Mouse (Mus musculus): ENCODE measurements around the gene Rnf26.

Gene Rnf26

GRCm38 (mm10) chr9:44075996-44076763 lies 37.1 kb downstream of the Rnf26 start:
- DNase-seq (ENCODE audit: low read depth, low spot score), result no peak

GRCm38 (mm10) chr9:44075276-44075995 lies 37.9 kb downstream of the Rnf26 start:
- DNase-seq (ENCODE audit: low read depth, low spot score), result no peak

GRCm38 (mm10) chr9:44074395-44075275 lies 38.7 kb downstream of the Rnf26 start:
- peak; percentile 86 for DNase-seq (ENCODE audit: low read depth, low spot score)

- no peak for DNase-seq (ENCODE audit: low read depth, low spot score)
Observed at GRCm38 (mm10) chr9:44073115-44073514, 40.2 kb downstream of the Rnf26 start.

DNA sequence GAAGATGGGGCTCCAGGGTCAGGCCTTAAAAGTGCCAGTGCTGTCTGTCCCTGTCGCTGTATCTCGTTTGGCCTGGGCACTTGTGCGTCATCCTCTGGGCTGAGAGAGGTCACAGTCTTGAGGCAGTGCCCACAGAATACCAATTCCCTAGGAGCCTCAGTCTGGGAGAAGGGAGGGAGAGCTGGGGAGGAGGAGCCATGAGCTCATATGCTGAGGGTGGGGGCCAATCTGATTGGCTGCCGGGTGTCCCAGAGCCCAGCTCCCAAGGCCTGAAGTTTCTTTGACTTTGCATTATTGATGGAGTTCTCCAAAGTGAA lies 40.8 kb downstream of the Rnf26 start:
- no peak for DNase-seq (ENCODE audit: low read depth, low spot score)

- no peak for DNase-seq (ENCODE audit: low read depth, low spot score)
Observed at GRCm38 (mm10) chr9:44071914-44072598, 41.3 kb downstream of the Rnf26 start.

DNA sequence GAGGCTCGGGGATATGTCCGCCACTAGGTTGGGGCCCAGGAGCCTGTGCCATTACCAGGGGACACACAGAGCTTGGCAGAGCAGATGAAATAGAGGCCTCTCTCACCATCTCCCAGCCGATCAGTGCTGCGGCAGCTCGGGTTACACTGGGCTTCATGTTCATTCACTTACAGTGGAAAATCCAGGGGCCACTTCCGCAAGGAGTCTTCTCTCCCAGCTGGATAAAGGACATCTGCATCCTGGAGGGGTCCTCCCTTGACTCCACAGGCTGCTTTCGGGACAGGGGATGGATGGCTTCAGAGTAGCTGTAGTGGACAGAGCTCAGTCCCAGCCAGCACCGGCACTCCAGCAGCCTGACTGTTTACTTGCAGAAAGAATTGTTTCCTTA lies 42.5 kb downstream of the Rnf26 start:
- no peak for DNase-seq (ENCODE audit: low read depth, low spot score)

- DNase-seq (ENCODE audit: low read depth, low spot score), result no peak
Observed at GRCm38 (mm10) chr9:44070113-44070843, 43.0 kb downstream of the Rnf26 start.

DNA sequence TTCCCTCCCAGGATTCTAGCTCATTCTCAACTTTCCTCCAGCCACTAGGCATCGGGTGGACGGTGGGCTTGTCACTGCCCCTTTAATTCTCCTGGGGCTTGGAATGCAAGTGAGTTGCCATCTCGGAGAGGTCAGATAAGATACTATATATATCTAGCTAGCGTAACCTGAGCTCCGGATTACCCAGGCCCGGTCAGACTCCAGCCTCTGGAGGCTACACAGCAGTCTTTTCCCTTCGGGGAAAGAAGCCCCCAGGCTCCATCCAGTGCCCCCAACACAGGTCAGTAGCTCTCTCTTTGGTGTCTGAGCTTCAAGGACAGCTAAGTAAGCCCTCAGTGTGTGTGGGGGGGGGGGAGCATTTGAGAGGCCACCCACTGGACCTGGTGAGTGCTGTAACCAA lies 44.1 kb downstream of the Rnf26 start:
- no peak for DNase-seq (ENCODE audit: low read depth, low spot score)

GRCm38 (mm10) chr9:44067960-44068330 lies 45.4 kb downstream of the Rnf26 start:
- no peak for DNase-seq (ENCODE audit: low read depth, low spot score)

- peak; percentile 47 for DNase-seq (ENCODE audit: low read depth, low spot score)
Observed at GRCm38 (mm10) chr9:44067241-44067959, 45.9 kb downstream of the Rnf26 start.

DNA sequence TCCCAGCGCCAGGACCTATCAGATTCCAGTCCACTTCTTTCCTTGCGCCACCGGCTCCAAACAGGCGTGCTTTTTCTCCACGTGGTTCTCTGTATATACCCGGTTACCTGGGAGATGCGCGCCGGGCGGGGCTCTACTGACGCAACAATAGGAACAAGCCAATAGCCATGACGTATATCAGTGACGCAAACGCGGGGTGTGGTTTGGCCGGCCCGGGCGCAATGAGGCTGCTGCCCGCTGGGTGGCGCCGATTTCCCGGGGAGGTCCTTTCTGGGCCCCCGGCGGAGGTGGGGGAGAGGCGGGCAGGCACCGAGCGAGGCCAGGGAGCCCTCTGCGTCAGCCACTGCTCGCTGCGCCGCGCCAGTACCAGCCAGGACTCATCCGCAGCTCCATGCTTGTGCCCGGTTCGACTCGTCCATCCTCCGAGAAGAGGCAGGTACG lies 46.5 kb downstream of the Rnf26 start, which contains the start of gene Usp2:
Usp2 (plus strand) TSS at position 237 of the 441 bp plus-strand sequence.
- peak; percentile 99 for DNase-seq (ENCODE audit: low read depth, low spot score)

DNA sequence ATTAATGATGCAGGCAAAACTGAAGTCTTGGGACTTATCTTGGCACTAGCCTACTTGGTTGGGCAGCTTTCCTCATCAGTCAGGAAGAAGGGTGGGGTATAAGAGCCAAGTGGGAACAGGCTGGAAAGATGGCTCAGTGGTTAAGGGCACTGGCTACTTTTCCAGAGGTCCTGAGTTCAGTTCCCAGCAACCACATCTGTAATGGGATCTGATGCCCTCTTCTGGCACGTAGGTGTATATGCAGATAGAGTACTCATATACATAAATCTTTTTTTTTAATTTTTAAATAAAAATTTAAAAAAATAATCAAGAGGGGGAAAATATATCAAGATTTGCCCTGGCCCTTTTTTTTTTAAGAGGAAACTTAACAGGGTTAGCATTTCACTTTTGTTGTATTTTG lies 48.1 kb downstream of the Rnf26 start:
- no peak for DNase-seq (ENCODE audit: low read depth, low spot score)

DNA sequence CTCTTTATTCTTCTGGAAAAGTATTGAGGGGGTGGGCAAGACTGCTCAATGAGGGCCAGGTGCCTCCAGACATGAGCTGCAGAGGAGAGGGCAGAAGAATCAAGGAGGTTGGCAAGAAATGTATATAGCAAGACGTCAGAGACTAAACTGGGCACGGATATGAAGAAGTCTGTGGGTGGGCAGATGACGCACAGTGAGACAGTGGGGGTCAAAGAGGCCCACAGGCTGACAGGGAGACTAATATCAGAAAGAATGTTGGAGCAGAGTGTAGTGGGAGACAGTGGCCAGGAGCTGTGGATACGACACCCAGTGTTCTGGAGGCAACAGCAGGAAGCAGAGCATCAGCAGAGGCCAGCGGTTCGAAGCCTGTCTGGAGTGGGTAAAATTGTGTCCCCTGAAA lies 54.7 kb downstream of the Rnf26 start:
- DNase-seq (ENCODE audit: low read depth, low spot score), result no peak

DNA sequence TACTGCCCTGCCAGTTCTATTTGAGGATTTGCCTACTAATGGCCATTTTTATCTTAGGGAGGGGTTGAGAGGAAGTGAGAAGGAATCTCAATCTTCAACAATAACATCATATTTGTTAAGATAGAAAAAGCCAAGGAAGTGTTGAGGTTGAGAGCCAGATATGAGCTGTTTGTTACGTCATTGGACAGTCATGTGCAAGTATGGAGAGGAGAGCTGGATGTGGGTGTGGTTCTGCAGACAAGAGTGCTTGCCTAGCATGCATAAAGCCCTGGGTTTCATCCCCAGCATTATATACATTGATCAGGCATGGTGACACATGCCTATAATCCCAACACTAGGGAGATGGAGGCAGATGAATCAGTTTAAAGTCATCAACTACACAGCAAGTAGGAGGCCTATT lies 59.4 kb downstream of the Rnf26 start:
- DNase-seq (ENCODE audit: low read depth, low spot score), result no peak

DNA sequence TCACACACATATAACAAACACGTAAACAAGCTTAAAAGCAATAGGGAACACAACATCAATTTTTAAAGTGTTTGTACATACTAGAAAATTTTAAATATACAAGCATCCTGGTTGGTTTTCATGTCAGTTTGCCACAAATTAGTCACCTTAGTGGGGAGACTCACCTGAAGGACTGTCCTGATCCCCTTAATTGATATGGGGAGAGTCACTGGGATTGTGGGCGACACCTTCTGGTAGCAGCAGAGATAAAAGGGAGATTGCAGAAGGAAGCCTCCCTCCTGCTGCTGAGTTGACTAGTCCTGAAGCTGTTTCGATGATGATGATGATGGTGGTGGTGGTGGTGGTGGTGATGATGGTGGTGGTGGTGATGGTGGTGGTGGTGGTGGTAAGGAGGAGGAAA lies 60.5 kb downstream of the Rnf26 start:
- DNase-seq (ENCODE audit: low read depth, low spot score), result no peak

DNA sequence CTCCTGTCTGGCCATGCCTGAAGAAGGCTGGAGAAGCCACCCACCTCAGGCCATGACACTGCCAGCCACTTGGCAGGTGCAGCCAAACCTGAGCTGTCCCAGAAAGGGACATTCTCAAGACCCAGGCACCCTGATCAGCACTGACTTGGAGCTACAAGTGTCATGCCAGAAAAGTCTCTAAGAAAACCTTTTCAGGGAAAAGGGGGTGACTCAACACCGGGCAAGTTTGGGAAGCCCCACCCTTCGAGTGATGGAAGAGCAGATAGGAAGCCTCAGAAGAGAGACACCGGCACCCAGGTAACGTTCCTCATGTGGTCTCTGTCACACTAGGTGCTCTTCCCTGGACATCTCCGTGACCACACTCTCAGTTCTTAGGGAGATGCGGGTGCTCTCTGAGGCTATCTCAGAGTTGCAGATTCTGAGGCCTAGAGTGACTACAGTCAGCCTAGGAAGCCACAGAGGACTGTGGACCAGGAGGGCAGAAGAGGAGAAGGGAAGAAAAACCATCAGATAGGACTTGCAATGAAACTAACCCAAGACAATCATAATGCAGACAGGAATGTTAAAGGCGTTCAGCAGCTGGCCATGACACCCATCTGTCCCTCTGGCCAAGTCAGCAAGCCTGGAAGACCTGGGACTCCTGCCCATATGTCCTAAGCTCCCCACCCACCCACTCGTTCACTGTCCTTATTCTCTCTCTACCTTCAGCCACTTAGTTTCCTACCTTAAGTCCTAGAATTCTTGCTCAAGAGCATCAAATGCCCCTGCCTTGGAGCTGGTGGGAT lies 63.7 kb downstream of the Rnf26 start:
- no peak for DNase-seq (ENCODE audit: low read depth, low spot score)

DNA sequence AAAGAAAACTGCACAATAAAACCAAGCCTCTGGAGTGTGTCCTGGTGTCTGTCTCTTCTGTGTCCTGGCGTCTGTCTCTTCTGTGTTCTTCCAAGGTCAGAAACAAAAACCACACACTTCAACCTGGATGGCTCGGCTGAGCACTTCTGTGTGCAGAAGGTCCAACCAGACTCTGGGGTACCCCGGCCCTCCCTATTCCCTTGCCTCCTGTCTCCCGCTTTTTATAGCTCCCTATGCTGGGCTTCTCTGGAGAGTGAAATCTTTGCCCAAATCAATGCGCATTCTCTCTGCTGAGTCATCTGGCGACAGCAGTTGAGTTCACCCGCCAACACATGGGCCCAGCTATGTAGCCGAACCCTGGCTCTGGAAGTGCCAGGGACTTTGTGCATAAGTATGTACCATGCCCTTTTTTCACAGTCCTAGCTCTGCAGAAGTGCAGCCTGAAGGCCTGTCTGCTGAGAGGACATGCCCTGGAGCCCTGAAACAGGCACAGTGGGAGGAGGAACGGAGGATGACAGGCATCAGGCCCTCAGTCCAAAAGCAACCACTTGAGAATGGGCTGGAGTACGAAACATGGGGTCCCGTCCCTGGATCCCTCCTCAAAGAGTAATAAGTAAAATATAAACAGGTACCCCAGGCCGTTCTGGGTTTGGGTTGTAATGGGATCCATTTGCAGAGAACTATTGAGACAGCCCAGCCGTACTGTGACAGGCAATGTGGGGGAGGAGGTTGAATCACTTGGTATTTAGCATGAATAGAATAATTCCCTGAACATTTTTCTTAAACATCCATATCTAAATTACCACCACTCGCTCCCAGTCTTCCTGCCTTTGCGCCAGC lies 64.6 kb downstream of the Rnf26 start:
- DNase-seq (ENCODE audit: low read depth, low spot score), result no peak
